Mouse (Mus musculus): Measurements from ENCODE around the gene Lrwd1.
A peak's percentile ranks its signal among the peaks of the same experiment; 100 is the strongest.
"Not testable (repeated sequence)": the region's sequence is repeated elsewhere in the genome, so short reads cannot be mapped to it uniquely, and the experiment has no call there.

The Lrwd1 gene

GRCm38 (mm10) chr5:136146936-136147335 lies 11.1 kb upstream of the Lrwd1 start:
- DNase-seq, result no peak

- DNase-seq, result peak; percentile 92
These were observed 8.9 kb upstream of the Lrwd1 start for GRCm38 (mm10) chr5:136144606-136145430.

GRCm38 (mm10) chr5:136143161-136143755 lies 7.4 kb upstream of the Lrwd1 start:
- DNase-seq, result no peak

GRCm38 (mm10) chr5:136142746-136143145 lies 6.9 kb upstream of the Lrwd1 start:
- DNase-seq, result no peak

GRCm38 (mm10) chr5:136140057-136140482 lies 4.2 kb upstream of the Lrwd1 start:
- peak; percentile 95 for DNase-seq

GRCm38 (mm10) chr5:136139393-136139792 lies 3.5 kb upstream of the Lrwd1 start:
- DNase-seq, result peak; percentile 92

- DNase-seq, result no peak
These were observed 1.9 kb upstream of the Lrwd1 start for GRCm38 (mm10) chr5:136137658-136138274.

- DNase-seq, result no peak
These were observed 567 bp upstream of the Lrwd1 start for GRCm38 (mm10) chr5:136136292-136136990.

- DNase-seq, result no peak
These were observed 13.7 kb downstream of the Lrwd1 start for GRCm38 (mm10) chr5:136122165-136122564.

- DNase-seq, result no peak
These were observed 19.1 kb downstream of the Lrwd1 start for GRCm38 (mm10) chr5:136116784-136117112.

GRCm38 (mm10) chr5:136115891-136116783 lies 19.7 kb downstream of the Lrwd1 start, which contains the start of gene Polr2j:
Gene Polr2j, plus strand, starts transcription at chr5:136116631.
- DNase-seq, result peak; percentile 99

- DNase-seq, result not testable (repeated sequence)
These were observed 22.3 kb downstream of the Lrwd1 start for GRCm38 (mm10) chr5:136113546-136113945.

- DNase-seq, result no peak
These were observed 26.8 kb downstream of the Lrwd1 start for GRCm38 (mm10) chr5:136109042-136109441.

GRCm38 (mm10) chr5:136108486-136108885 lies 27.4 kb downstream of the Lrwd1 start:
- DNase-seq, result no peak

- no peak for DNase-seq
These were observed 31.4 kb downstream of the Lrwd1 start for GRCm38 (mm10) chr5:136104511-136104910.

GRCm38 (mm10) chr5:136102099-136102820 lies 33.6 kb downstream of the Lrwd1 start:
- DNase-seq, result no peak

- DNase-seq, result no peak
These were observed 37.3 kb downstream of the Lrwd1 start for GRCm38 (mm10) chr5:136098536-136098935.

- no peak for DNase-seq
These were observed 40.8 kb downstream of the Lrwd1 start for GRCm38 (mm10) chr5:136095089-136095488.

- no peak for DNase-seq
These were observed 41.4 kb downstream of the Lrwd1 start for GRCm38 (mm10) chr5:136094249-136095010.

- DNase-seq, result no peak
These were observed 43.9 kb downstream of the Lrwd1 start for GRCm38 (mm10) chr5:136091927-136092326.
